Mouse (Mus musculus) MEL (cell line): ENCODE data around the gene Sox12. TPM values are rescaled to one million over a fixed set of nuclear protein-coding genes. Genes with fewer than 3 reads are reported as not detected.

Experiments
- DNase-seq: peaks from one replicate; pipeline ENCODE4 v3.0.0; 2011; ENCODE audit warnings: low read depth, low spot score
- H3K27ac ChIP-seq: 2 replicates; pipeline ENCODE4 v1.5.1; 2012; ENCODE audit warnings: low read depth, mild to moderate bottlenecking, control low read depth, low read length, moderate library complexity; ENCODE audit not compliant: control insufficient read depth
- H3K27me3 ChIP-seq, 2 experiments: fragments of 150-350 bp in 1 of 2; sonication (generic) in 1 of 2; 2 replicates each; pipeline ENCODE4 v1.6.1; 2012; ENCODE audit warnings: low read length in 2 of 2, mild to moderate bottlenecking in 2 of 2, improper control_type of control experiment in 1 of 2, moderate library complexity in 1 of 2; ENCODE audit not compliant: insufficient read depth in 2 of 2, control insufficient read depth in 1 of 2
- H3K36me3 ChIP-seq, 2 experiments: 2 replicates each; pipeline ENCODE4 v1.6.1; 2012 to 2014; ENCODE audit warnings: low read length in 2 of 2, improper control_type of control experiment in 1 of 2, inconsistent platforms in 1 of 2, mild to moderate bottlenecking in 1 of 2; ENCODE audit not compliant: insufficient read depth in 2 of 2, control insufficient read depth in 1 of 2
- H3K4me1 ChIP-seq, 2 experiments: fragments of 150-350 bp in 1 of 2; sonication (generic) in 1 of 2; 2 replicates each; pipeline ENCODE4 v1.6.1; 2012; ENCODE audit warnings: low read length in 2 of 2, improper control_type of control experiment in 1 of 2, mild to moderate bottlenecking in 1 of 2; ENCODE audit not compliant: insufficient read depth in 2 of 2, control insufficient read depth in 1 of 2
- H3K4me3 ChIP-seq, 2 experiments: fragments of 150-350 bp in 1 of 2; sonication (generic) in 1 of 2; 2 replicates each; pipeline ENCODE4 v1.5.1; 2012; ENCODE audit warnings: low read depth in 2 of 2, low read length in 2 of 2, mild to moderate bottlenecking in 2 of 2, moderate library complexity in 2 of 2, control low read depth in 1 of 2, improper control_type of control experiment in 1 of 2; ENCODE audit not compliant: control insufficient read depth in 1 of 2, insufficient read depth in 1 of 2
- H3K79me2 ChIP-seq: 2 replicates; pipeline ENCODE4 v1.6.1; 2012; ENCODE audit warnings: mild to moderate bottlenecking, low read length, moderate library complexity; ENCODE audit not compliant: control insufficient read depth, poor library complexity, insufficient read depth
- H3K9ac ChIP-seq: 2 replicates; pipeline ENCODE4 v1.6.1; 2012; ENCODE audit warnings: low read depth, mild to moderate bottlenecking, control low read depth, low read length, moderate library complexity; ENCODE audit not compliant: control insufficient read depth, poor library complexity, severe bottlenecking
- H3K9me3 ChIP-seq: fragments of 150-350 bp; sonication (generic); replicated peaks from 2 replicates; pipeline ENCODE4 v1.6.1; 2012; ENCODE audit warnings: mild to moderate bottlenecking, low read length, improper control_type of control experiment, moderate library complexity; ENCODE audit not compliant: insufficient read depth
- CHD1 ChIP-seq: IDR thresholded peaks from 2 replicates; pipeline ENCODE4 v1.6.1; 2012; ENCODE audit warnings: low read depth, mild to moderate bottlenecking, inconsistent platforms, low read length, improper control_type of control experiment
- CTCF ChIP-seq, 3 experiments: IDR thresholded peaks in 2 of 3; conservative IDR thresholded peaks in 1 of 3; 2 replicates each; pipeline ENCODE4 v1.5.1; 2011 to 2012; ENCODE audit warnings: low read length in 3 of 3, low read depth in 2 of 3, mild to moderate bottlenecking in 2 of 3, improper control_type of control experiment in 1 of 3, inconsistent platforms in 1 of 3, mixed read lengths in 1 of 3, moderate library complexity in 1 of 3; ENCODE audit not compliant: control insufficient read depth in 1 of 3, insufficient read depth in 1 of 3, poor library complexity in 1 of 3, severe bottlenecking in 1 of 3
- E2F4 ChIP-seq: IDR thresholded peaks from 2 replicates; pipeline ENCODE4 v1.6.1; 2011; ENCODE audit warnings: low read depth, low read length, improper control_type of control experiment, borderline replicate concordance
- EP300 ChIP-seq, 2 experiments: IDR thresholded peaks; 2 replicates each; pipeline ENCODE4 v1.6.1; 2011; ENCODE audit warnings: improper control_type of control experiment in 2 of 2, low read length in 2 of 2, low read depth in 1 of 2, mild to moderate bottlenecking in 1 of 2
- ETS1 ChIP-seq: IDR thresholded peaks from 2 replicates; pipeline ENCODE4 v1.6.1; 2012; ENCODE audit warnings: low read depth, mild to moderate bottlenecking, inconsistent platforms, low read length, improper control_type of control experiment, moderate library complexity
- GABPA ChIP-seq: IDR thresholded peaks from 2 replicates; pipeline ENCODE4 v1.6.1; 2012; ENCODE audit warnings: low read depth, mild to moderate bottlenecking, inconsistent platforms, low read length, improper control_type of control experiment, moderate library complexity
- HCFC1 ChIP-seq: IDR thresholded peaks from 2 replicates; pipeline ENCODE4 v1.6.1; 2012; ENCODE audit warnings: low read depth, mild to moderate bottlenecking, inconsistent platforms, low read length, improper control_type of control experiment, moderate library complexity
- JUND ChIP-seq: IDR thresholded peaks from 2 replicates; pipeline ENCODE4 v1.6.1; 2011; ENCODE audit warnings: low read depth, mild to moderate bottlenecking, improper control_type of control experiment, low read length
- MAFK ChIP-seq: IDR thresholded peaks from 2 replicates; pipeline ENCODE4 v1.6.1; 2011; ENCODE audit warnings: low read depth, mild to moderate bottlenecking, low read length, improper control_type of control experiment, borderline replicate concordance
- MAX ChIP-seq: IDR thresholded peaks from 2 replicates; pipeline ENCODE4 v1.6.1; 2011; ENCODE audit warnings: low read length, improper control_type of control experiment
- MXI1 ChIP-seq: IDR thresholded peaks from 2 replicates; pipeline ENCODE4 v1.6.1; 2011; ENCODE audit warnings: mild to moderate bottlenecking, low read depth, low read length, improper control_type of control experiment
- MYB ChIP-seq: IDR thresholded peaks from 2 replicates; pipeline ENCODE4 v1.6.1; 2011; ENCODE audit warnings: mild to moderate bottlenecking, low read depth, low read length, improper control_type of control experiment
- MYC ChIP-seq: IDR thresholded peaks from 2 replicates; pipeline ENCODE4 v1.6.1; 2011; ENCODE audit warnings: low read depth, mild to moderate bottlenecking, low read length, improper control_type of control experiment, moderate library complexity
- NRF1 ChIP-seq: IDR thresholded peaks from 2 replicates; pipeline ENCODE4 v1.6.1; 2014; ENCODE audit warnings: low read depth, mild to moderate bottlenecking, inconsistent platforms, low read length, improper control_type of control experiment, moderate library complexity; ENCODE audit not compliant: poor library complexity, insufficient read depth, severe bottlenecking
- POLR2A ChIP-seq, 2 experiments: IDR thresholded peaks; 2 replicates each; pipeline ENCODE4 v1.6.1; 2011 to 2012; ENCODE audit warnings: low read length in 2 of 2, mild to moderate bottlenecking in 2 of 2, control low read depth in 1 of 2, improper control_type of control experiment in 1 of 2, low read depth in 1 of 2, moderate library complexity in 1 of 2; ENCODE audit not compliant: control insufficient read depth in 1 of 2, insufficient read depth in 1 of 2, poor library complexity in 1 of 2
- POLR2AphosphoS5 ChIP-seq: IDR thresholded peaks from 2 replicates; pipeline ENCODE4 v1.6.1; 2012; ENCODE audit warnings: low read depth, borderline replicate concordance, mild to moderate bottlenecking, inconsistent platforms, low read length, moderate library complexity, mixed read lengths
- RAD21 ChIP-seq: IDR thresholded peaks from 2 replicates; pipeline ENCODE4 v1.6.1; 2011; ENCODE audit warnings: mild to moderate bottlenecking, low read depth, low read length, improper control_type of control experiment
- RCOR1 ChIP-seq: IDR thresholded peaks from 2 replicates; pipeline ENCODE4 v1.6.1; 2012; ENCODE audit warnings: low read depth, mild to moderate bottlenecking, inconsistent platforms, low read length, improper control_type of control experiment
- SIN3A ChIP-seq: IDR thresholded peaks from 2 replicates; pipeline ENCODE4 v1.6.1; 2012; ENCODE audit warnings: low read length, improper control_type of control experiment, inconsistent platforms
- SMC3 ChIP-seq: IDR thresholded peaks from 2 replicates; pipeline ENCODE4 v1.6.1; 2011; ENCODE audit warnings: low read depth, low read length, improper control_type of control experiment
- TBP ChIP-seq: IDR thresholded peaks from 2 replicates; pipeline ENCODE4 v1.8.0; 2011; ENCODE audit warnings: low read depth, low read length, improper control_type of control experiment
- TCF12 ChIP-seq: IDR thresholded peaks from 2 replicates; pipeline ENCODE4 v1.6.1; 2014; ENCODE audit warnings: low read depth, mild to moderate bottlenecking, inconsistent platforms, low read length, improper control_type of control experiment, moderate library complexity
- USF2 ChIP-seq, 2 experiments: IDR thresholded peaks; 2 replicates each; pipeline ENCODE4 v1.6.1; 2011 to 2012; ENCODE audit warnings: improper control_type of control experiment in 2 of 2, low read length in 2 of 2, borderline replicate concordance in 1 of 2, inconsistent platforms in 1 of 2, low read depth in 1 of 2, mild to moderate bottlenecking in 1 of 2; ENCODE audit not compliant: insufficient read depth in 1 of 2
- ZKSCAN1 ChIP-seq: IDR thresholded peaks from 2 replicates; pipeline ENCODE4 v1.6.1; 2012; ENCODE audit warnings: low read depth, mild to moderate bottlenecking, inconsistent platforms, low read length, improper control_type of control experiment, moderate library complexity
- ZMIZ1 ChIP-seq: IDR thresholded peaks from 2 replicates; pipeline ENCODE4 v1.6.1; 2012; ENCODE audit warnings: low read depth, mild to moderate bottlenecking, inconsistent platforms, low read length, improper control_type of control experiment, moderate library complexity
- ZNF384 ChIP-seq: IDR thresholded peaks from 2 replicates; pipeline ENCODE4 v1.6.1; 2012; ENCODE audit warnings: low read depth, mild to moderate bottlenecking, inconsistent platforms, low read length, improper control_type of control experiment
- polyA plus RNA-seq, 2 experiments: library from polyadenylated mRNA; stranded (reverse) in 1 of 2; unstranded in 1 of 2; fragments of >175 nt in 1 of 2; fragments of >200 nt in 1 of 2; gene quantifications; 2 replicates each; pipeline versions ENCODE4 v1.2.1 to v1.2.4; 2012; ENCODE audit warnings: low replicate concordance in 2 of 2, low read depth in 1 of 2; ENCODE audit not compliant: insufficient read length in 2 of 2, insufficient read depth in 1 of 2, missing spikeins in 1 of 2
- total RNA-seq: library from RNA; depleted of rRNA; stranded (reverse); fragments of 300-350 nt; gene quantifications from 2 replicates; pipeline ENCODE4 v1.2.3, GENCODE M21; 2012

Sox12 gene
- total and polyA plus RNA-seq, 3 experiments, result 1.5 to 24.7 TPM; not detected in 1

DNA sequence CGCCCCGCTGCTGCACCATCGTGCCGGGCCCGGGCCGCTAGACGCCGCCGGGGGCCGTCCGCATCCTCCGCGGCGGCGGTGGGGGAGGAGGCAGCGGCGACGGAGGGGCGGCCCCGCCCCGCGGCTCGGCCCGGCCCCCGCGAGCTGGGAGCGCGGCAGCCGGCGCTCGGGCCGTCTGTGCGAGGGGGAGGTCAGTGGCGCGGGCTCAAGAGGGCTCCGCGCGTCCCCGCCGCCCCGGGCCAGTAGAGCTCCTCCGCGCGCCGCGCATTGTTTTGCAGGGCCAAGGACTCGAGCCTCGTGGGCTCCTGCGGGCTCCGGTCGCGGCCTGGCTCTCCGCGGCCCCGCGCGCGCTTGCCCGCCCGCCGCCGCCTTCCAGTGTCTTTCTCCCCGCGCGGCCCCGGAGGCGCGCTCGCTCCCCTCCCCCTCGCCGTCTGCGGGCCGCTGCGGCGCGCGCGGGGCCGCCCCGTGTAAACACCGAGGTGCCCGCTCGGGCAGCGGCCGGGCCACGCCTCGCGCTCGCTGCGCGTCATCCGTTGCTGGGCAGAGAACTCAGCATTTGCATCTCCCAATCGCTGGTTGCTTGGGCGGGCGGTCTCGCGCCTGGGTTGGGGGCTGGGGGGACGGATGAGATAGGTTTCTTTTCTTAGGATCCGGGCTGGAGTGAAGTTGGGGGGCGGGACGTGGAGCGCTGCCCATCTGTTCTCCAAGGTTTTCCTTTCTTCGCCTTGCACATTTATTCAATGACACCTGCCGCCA lies at the start of gene Sox12 (continued):
- TF ChIP-seq USF2 (IDR thresholded peaks at IDR 0.05; ENCODE audit: borderline replicate concordance in 1 of 2, insufficient read depth in 1 of 2, low read depth in 1 of 2, low read length in 2 of 2) (no peak), NRF1 (0 out of 2 replicates have a peak, but pooled peaks have one; percentile 21), MAX (peak; percentile 55; the same call in 1 of the 2 replicates), CTCF (IDR thresholded peaks at IDR 0.05 in 2 of 3, conservative IDR thresholded peaks at IDR 0.05 in 1 of 3; ENCODE audit: control insufficient read depth in 1 of 3, insufficient read depth in 1 of 3, low read depth in 2 of 3, low read length in 3 of 3, poor library complexity in 1 of 3, severe bottlenecking in 1 of 3) (no peak)

DNA sequence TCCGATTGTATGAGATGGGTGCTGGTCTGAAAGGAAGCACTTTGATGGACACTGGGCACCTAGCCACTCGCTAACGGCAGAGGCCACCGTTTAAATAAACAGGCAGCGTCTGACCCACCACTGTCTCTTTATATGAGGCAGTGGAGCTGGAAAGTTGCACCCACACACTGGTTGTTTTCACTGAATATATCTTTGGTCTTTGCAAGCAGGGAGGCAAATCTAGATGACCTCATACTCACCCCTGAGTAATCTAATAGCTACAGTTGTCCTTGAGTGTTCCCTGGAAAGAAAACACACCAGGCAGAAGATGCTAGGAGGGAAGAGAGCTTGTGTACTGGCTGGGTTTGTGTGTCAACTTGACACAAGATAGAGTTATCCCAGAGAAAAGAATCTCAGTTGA lies 49.6 kb upstream of the Sox12 start:
- DNase-seq, result peak; percentile 11
- H3K9ac ChIP-seq, result no peak overlapping the region
- TF ChIP-seq RCOR1 (no peak), EP300 (IDR thresholded peaks at IDR 0.05; ENCODE audit: low read depth in 1 of 2, low read length in 2 of 2) (no peak), JUND (no peak), ETS1 (no peak), USF2 (IDR thresholded peaks at IDR 0.05; ENCODE audit: borderline replicate concordance in 1 of 2, insufficient read depth in 1 of 2, low read depth in 1 of 2, low read length in 2 of 2) (no peak), MYB (no peak), NRF1 (no peak), TCF12 (no peak), POLR2A (IDR thresholded peaks at IDR 0.05; ENCODE audit: control insufficient read depth in 1 of 2, insufficient read depth in 1 of 2, low read depth in 1 of 2, low read length in 2 of 2, poor library complexity in 1 of 2) (no peak), HCFC1 (no peak)
- peaks cover 0 to 6% of the 10 kb centered on the region in 2 experiments; a peak in 2 of 4 replicates for H3K36me3 ChIP-seq
- no peak overlapping the region for H3K4me3 ChIP-seq
- no peaks in the 10 kb centered on the region for H3K9me3 ChIP-seq
- H3K27ac ChIP-seq, result no peak overlapping the region
- H3K4me1 ChIP-seq, result peaks cover 2 to 14% of the 10 kb centered on the region in 2 experiments; a peak in 3 of 4 replicates
- H3K79me2 ChIP-seq, result no peaks in the 10 kb centered on the region
- H3K27me3 ChIP-seq, result no peaks in the 10 kb centered on the region

DNA sequence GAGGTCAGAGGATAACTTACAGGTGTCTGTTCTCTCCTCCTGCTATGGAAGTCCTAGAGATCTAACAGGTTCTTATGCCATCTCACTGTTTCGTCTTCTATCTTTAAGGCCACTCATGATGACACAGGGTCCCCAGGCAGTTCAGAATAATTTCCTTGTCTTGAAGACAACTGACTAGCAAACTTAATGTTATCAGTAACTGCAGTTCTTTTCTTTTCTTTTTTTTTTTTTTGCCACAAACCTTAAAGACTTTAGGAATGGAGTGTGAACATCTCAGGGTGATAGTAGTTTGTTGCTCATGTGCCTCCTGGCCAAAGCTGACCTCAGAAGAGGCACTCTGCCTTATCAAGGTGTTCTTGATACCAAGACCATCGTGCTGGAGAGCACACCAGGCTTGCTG lies 48.8 kb upstream of the Sox12 start:
- Histone ChIP-seq H3K27me3 (no peaks in the 10 kb centered on the region), H3K36me3 (peaks cover 0 to 6% of the 10 kb centered on the region in 2 experiments; a peak in 2 of 4 replicates)
- TF ChIP-seq ZNF384 (peak; percentile 93), POLR2AphosphoS5 (no peak), ETS1 (peak; percentile 36; the same call in 1 of the 2 replicates), CHD1 (no peak), MYC (no peak), RCOR1 (no peak), ZMIZ1 (no peak), JUND (no peak), SIN3A (0 out of 2 replicates have a peak, but pooled peaks have one; percentile 8), MXI1 (no peak; the same call in 1 of the 2 replicates), MAFK (no peak), GABPA (no peak), TBP (0 out of 2 replicates have a peak, but pooled peaks have one; percentile 18), E2F4 (no peak), SMC3 (no peak), USF2 (IDR thresholded peaks at IDR 0.05; ENCODE audit: borderline replicate concordance in 1 of 2, insufficient read depth in 1 of 2, low read depth in 1 of 2, low read length in 2 of 2) (no peak), EP300 (IDR thresholded peaks at IDR 0.05; ENCODE audit: low read depth in 1 of 2, low read length in 2 of 2) (peak; percentile 59 to 61), ZKSCAN1 (no peak), RAD21 (no peak), CTCF (IDR thresholded peaks at IDR 0.05 in 2 of 3, conservative IDR thresholded peaks at IDR 0.05 in 1 of 3; ENCODE audit: control insufficient read depth in 1 of 3, insufficient read depth in 1 of 3, low read depth in 2 of 3, low read length in 3 of 3, poor library complexity in 1 of 3, severe bottlenecking in 1 of 3) (no peak), NRF1 (no peak)

More for the DNA sequence above, 48.8 kb upstream of the Sox12 start:
- H3K9ac ChIP-seq, result no peak overlapping the region
- H3K27ac ChIP-seq, result peak overlapping the region; percentile 54
- peak; percentile 71 for DNase-seq
- no peaks in the 10 kb centered on the region for H3K79me2 ChIP-seq
- no peaks in the 10 kb centered on the region for H3K9me3 ChIP-seq
- peaks cover 2 to 14% of the 10 kb centered on the region in 2 experiments; a peak in 3 of 4 replicates for H3K4me1 ChIP-seq
- H3K4me3 ChIP-seq, result no peak overlapping the region
